Mouse (Mus musculus) lung, postnatal 0 days (tissue): ENCODE measurements around the gene Mdk. TPM values are rescaled to one million over a fixed set of nuclear protein-coding genes. Genes with fewer than 3 reads are reported as not detected.

Source experiments
- ATAC-seq: fragments of 200-750 bp; cut with Nextera tagmentation; 2 replicates; pipeline ENCODE4 v1.8.0; 2017; ENCODE audit warnings: moderate library complexity
- DNase-seq: peaks from one replicate; pipeline ENCODE4 v3.0.0-alpha.2; 2016; ENCODE audit warnings: low spot score
- H3K27ac ChIP-seq: fragments of 300-500 bp; sonication (generic); 2 replicates; pipeline ENCODE4 v1.5.1; 2014; ENCODE audit warnings: antibody characterized with exemption, mild to moderate bottlenecking, low read length, mixed read lengths
- H3K27me3 ChIP-seq: fragments of 300-500 bp; sonication (generic); replicated peaks from 2 replicates; pipeline ENCODE4 v1.6.1; 2014; ENCODE audit warnings: low read length, mixed read lengths; ENCODE audit not compliant: insufficient read depth
- H3K36me3 ChIP-seq: fragments of 300-500 bp; sonication (generic); 2 replicates; pipeline ENCODE4 v1.6.1; 2014; ENCODE audit warnings: low read length, mixed read lengths; ENCODE audit not compliant: insufficient read depth
- H3K4me1 ChIP-seq: fragments of 300-500 bp; sonication (generic); 2 replicates; pipeline ENCODE4 v1.6.1; 2014; ENCODE audit warnings: antibody characterized with exemption, low read depth, low read length, mixed read lengths; ENCODE audit not compliant: insufficient read depth
- H3K4me2 ChIP-seq: fragments of 300-500 bp; sonication (generic); replicated peaks from 2 replicates; pipeline ENCODE4 v1.6.1; 2014; ENCODE audit warnings: low read depth, mild to moderate bottlenecking, low read length, moderate library complexity, mixed read lengths
- H3K4me3 ChIP-seq: fragments of 300-500 bp; sonication (generic); 2 replicates; pipeline ENCODE4 v1.5.1; 2014; ENCODE audit warnings: low read depth, low read length
- H3K9ac ChIP-seq: fragments of 300-500 bp; sonication (generic); replicated peaks from 2 replicates; pipeline ENCODE4 v1.6.1; 2014; ENCODE audit warnings: low read depth, mild to moderate bottlenecking
- H3K9me3 ChIP-seq: fragments of 300-500 bp; sonication (generic); 2 replicates; pipeline ENCODE4 v1.6.1; 2016; ENCODE audit warnings: low read length, mixed read lengths
- CTCF ChIP-seq: IDR thresholded peaks from 2 replicates; pipeline ENCODE4 v1.5.1; 2016; ENCODE audit warnings: antibody characterized with exemption, mild to moderate bottlenecking
- EP300 ChIP-seq: IDR thresholded peaks from 2 replicates; pipeline ENCODE4 v1.6.1; 2016; ENCODE audit warnings: antibody characterized with exemption, mild to moderate bottlenecking, control low read depth
- WGBS: fragments of 180-500 bp; shearing (Covaris S2); extraction: QIAGEN DNeasy Blood & Tissue Kit; methylation state at CpG from one replicate; pipeline ENCODE4 v1.1.7; 2014; 5-methylcytosine and 5-hydroxymethylcytosine counted together
- polyA plus RNA-seq: library from polyadenylated mRNA; unstranded; fragments of >200 nt; fragmentation: Nextera tagmentation; extraction: Ambion mirVana; gene quantifications from 2 replicates; pipeline ENCODE4 v1.2.1, GENCODE M21; 2015

Gene Mdk
- polyA plus RNA-seq, 1 experiment from 2014 or later, result 101 TPM

DNA sequence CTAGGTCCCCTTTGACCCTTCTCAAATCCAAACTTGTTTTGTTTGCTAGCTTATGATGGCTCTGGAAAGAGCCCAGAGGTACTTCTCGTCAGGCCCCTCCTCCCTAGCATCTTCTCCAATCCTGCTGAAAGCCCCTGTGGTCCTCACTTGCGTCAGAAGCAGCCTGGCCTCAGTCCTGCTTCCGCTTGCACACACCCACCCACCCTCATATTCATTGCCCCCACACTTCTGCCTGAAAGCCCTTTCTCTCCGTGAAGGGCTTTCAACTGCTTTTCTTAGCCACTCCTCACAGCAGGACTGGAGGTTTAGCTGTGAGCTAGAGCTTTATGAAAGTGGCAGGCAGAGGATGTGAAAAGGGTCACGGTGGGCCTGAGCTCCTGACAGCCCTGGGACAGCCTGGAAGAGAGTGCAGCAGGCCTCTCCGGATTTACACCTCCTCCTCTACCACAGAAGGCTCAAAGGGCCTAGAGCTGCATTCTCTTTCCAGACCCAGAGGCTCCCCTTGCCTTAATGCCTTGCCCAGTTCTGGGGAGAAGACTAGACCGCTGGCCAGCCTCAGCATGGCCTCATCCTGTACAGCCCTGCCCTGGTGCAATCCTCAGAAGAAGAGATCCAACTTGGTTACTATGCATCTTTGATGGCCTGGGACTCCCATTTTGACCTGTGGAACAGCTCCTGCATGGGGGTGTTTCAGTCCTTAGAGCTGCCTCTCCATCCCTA is 41.5 kb upstream of the Mdk start:
- Histone ChIP-seq H3K27ac (no peak overlapping the region), H3K4me2 (no peak overlapping the region), H3K9ac (no peak overlapping the region), H3K4me3 (no peak overlapping the region), H3K4me1 (peaks cover 5% of the 10 kb centered on the region), H3K36me3 (no peaks in the 10 kb centered on the region), H3K27me3 (peaks cover 27% of the 10 kb centered on the region; the same call in 1 of the 2 replicates), H3K9me3 (no peaks in the 10 kb centered on the region)
- ATAC-seq, result no peak
- 66% methylated on average over 7 of the region's 7 CpGs for WGBS
- TF ChIP-seq CTCF, result no peak
- no peak for TF ChIP-seq EP300
- DNase-seq, result no peak

DNA sequence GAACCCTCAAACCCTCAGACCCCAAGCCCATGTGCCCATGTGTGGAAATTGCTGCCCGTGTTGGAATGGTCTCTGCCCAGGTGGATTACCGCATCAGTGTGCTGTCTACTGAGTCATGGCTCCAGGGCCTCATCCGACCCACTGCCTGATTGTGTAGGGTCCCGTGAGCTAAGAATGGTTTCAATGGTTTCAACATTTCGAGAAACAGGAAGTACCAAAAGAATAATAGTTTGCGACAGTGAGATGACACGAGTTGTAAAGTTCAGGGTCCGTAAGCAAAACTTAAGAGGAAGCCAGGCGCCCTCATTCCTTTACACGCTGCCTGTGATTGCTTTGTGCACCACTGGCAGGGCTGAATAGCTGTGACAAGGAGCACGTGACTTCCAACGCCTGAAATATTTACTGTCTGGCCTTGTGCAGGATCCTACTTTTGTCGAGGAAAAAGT is 40.0 kb upstream of the Mdk start:
- WGBS, result 11% methylated on average over 13 of the region's 13 CpGs
- H3K9me3 ChIP-seq, result no peaks in the 10 kb centered on the region
- peaks cover 5% of the 10 kb centered on the region for H3K4me1 ChIP-seq
- TF ChIP-seq CTCF (no peak), EP300 (peak; percentile 64)
- H3K36me3 ChIP-seq, result no peaks in the 10 kb centered on the region
- H3K4me3 ChIP-seq, result no peak overlapping the region
- ATAC-seq (peak; percentile 64), DNase-seq (peak; percentile 87)
- H3K4me2 ChIP-seq, result no peak overlapping the region; the same call in 1 of the 2 replicates
- H3K27ac ChIP-seq, result peak overlapping the region; percentile 87
- H3K27me3 ChIP-seq, result peaks cover 26% of the 10 kb centered on the region; the same call in 1 of the 2 replicates
- H3K9ac ChIP-seq, result no peak overlapping the region

DNA sequence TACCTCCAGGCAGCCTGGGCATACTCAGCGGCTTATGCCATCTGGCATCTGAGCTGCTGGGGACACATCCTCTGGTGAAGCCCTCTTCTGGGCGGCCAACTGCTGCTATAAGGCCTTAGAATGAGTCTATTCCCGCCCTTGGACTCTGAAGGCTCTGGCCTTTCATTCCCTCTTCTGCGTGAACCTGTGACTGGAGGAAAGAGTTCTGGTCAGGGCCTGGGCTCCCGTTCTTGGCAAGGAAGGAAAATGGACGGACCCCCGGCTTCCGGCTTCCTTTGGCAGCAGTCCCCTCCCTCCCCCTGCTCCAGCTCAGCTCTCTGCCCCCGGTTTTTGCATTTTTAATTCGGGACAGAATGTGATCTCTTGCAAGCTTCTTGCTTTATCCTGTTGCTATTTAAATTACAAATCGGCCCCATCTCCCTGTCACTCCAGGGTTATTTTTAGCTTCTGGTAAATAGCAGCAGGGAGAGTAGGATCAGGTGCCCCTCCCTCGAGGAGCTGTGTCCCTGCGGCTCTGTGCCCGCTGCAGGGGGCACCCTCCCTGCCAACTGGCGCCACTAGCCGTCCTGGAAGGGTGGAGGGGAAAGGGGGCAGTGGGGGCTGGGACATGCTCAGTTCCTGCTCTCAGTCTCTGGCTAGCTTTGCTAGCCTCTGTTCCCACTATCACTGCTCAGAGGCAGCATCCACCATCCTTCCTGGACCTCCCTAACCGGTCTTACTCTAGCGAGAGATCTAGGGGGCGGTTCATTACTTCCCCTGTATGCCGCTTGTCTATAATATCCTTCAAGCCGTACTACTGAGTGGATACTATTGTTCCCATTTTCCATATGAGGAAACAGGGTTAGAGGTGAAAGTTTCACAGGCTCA is 39.4 kb upstream of the Mdk start:
- 16% methylated on average over 21 of the region's 21 CpGs for WGBS
- no peak; the same call in 1 of the 2 replicates for TF ChIP-seq EP300
- peak; percentile 40 for TF ChIP-seq CTCF
- DNase-seq (peak; percentile 65), ATAC-seq (peak; percentile 57)
- H3K4me2 ChIP-seq, result peak overlapping the region; percentile 20
- H3K9me3 ChIP-seq, result no peaks in the 10 kb centered on the region
- H3K4me1 ChIP-seq, result peaks cover 5% of the 10 kb centered on the region
- H3K27ac ChIP-seq, result peak overlapping the region; percentile 87
- no peak overlapping the region for H3K9ac ChIP-seq
- peaks cover 21% of the 10 kb centered on the region; the same call in 1 of the 2 replicates for H3K27me3 ChIP-seq
- H3K36me3 ChIP-seq, result no peaks in the 10 kb centered on the region
- no peak overlapping the region for H3K4me3 ChIP-seq

DNA sequence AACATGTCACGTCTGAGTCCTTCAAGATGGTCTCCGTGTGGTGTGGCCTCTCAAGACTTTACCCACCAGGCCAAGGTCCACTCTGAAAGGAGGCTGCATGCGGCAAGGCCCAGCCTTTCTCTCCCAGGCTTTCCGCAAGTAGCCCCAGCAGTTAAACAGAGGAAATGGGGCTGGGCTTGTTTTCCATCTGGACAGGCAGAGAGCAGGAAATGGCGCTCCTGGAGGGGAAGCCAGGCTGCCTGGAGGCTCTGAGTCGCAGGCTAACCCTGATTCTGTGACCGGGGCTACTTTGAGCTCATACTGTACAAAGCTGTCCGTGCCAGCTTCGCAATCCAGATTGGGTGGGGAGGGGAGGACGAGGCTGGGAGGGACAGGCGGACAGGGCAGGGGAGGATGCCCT is 35.9 kb upstream of the Mdk start:
- Histone ChIP-seq H3K4me1 (no peaks in the 10 kb centered on the region; the same call in 1 of the 2 replicates), H3K9ac (no peak overlapping the region), H3K27me3 (no peaks in the 10 kb centered on the region), H3K9me3 (no peaks in the 10 kb centered on the region), H3K27ac (peak overlapping the region; percentile 75), H3K36me3 (no peaks in the 10 kb centered on the region), H3K4me2 (no peak overlapping the region), H3K4me3 (no peak overlapping the region)
- DNase-seq (peak; percentile 75), ATAC-seq (peak; percentile 4; the same call in 1 of the 2 replicates)
- 40% methylated on average over 11 of the region's 11 CpGs for WGBS
- TF ChIP-seq CTCF, result no peak
- peak; percentile 63 for TF ChIP-seq EP300

DNA sequence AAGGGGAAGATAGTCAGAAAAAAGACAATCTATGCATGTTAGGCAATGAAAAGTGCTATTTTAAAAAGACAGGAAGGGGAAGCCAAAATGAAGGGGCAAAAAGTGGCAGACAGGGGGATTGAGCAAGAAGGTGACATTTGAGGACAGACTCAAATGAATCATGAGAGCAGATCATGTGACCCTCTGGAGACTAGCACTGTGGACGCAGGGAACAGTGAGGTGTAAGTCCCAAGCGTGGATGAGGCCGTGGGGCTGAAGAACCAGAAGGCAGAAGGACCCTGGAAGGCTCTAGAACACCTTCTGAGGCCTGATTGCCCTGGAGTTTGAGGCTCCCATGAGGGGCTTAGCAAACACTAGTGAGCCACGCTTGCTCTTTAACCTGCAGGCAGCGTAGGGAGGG is 34.3 kb upstream of the Mdk start:
- Histone ChIP-seq H3K36me3 (no peaks in the 10 kb centered on the region), H3K27me3 (no peaks in the 10 kb centered on the region), H3K27ac (no peak overlapping the region), H3K4me3 (no peak overlapping the region), H3K9ac (no peak overlapping the region), H3K4me2 (no peak overlapping the region), H3K4me1 (peaks cover 9% of the 10 kb centered on the region), H3K9me3 (no peaks in the 10 kb centered on the region)
- TF ChIP-seq CTCF, result no peak
- no peak for TF ChIP-seq EP300
- ATAC-seq (no peak), DNase-seq (peak; percentile 57)
- 70% methylated on average over 5 of the region's 5 CpGs for WGBS

DNA sequence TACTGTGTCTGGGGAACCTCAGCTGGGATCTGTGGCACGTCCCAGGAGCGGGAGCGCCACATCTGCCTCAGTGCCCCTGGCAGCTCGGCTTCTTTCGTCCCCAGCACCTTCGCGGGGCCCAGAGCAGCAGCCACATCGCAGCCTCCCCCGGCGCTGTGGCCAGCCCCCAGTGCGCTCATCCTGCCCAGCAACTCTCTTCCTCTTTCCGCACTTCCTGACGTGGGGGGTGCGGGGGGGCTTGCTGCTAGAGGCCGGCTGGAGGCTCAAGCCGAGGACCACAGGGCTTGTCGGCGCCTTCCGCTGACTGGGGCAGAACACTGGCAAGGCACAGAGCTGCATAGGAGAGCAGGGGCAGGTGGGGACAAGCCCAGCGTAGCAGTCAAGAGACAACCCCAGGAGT is 33.3 kb upstream of the Mdk start:
- ATAC-seq (peak; percentile 23), DNase-seq (peak; percentile 76)
- 12% methylated on average over 19 of the region's 20 CpGs for WGBS
- H3K27me3 ChIP-seq, result no peaks in the 10 kb centered on the region
- no peaks in the 10 kb centered on the region for H3K9me3 ChIP-seq
- no peaks in the 10 kb centered on the region for H3K36me3 ChIP-seq
- H3K4me2 ChIP-seq, result peak overlapping the region; percentile 55
- peaks cover 9% of the 10 kb centered on the region for H3K4me1 ChIP-seq
- peak; percentile 39; the same call in 1 of the 2 replicates for TF ChIP-seq EP300
- TF ChIP-seq CTCF, result no peak
- H3K4me3 ChIP-seq, result peak overlapping the region; percentile 80
- H3K27ac ChIP-seq, result peak overlapping the region; percentile 91
- H3K9ac ChIP-seq, result peak overlapping the region; percentile 36
